Mouse (Mus musculus): ENCODE data around the gene Zcchc13.

GRCm38 (mm10) chrX:103624426-103625168, 5.8 kb upstream of the Zcchc13 start:
- TF ChIP-seq CHD2 (IDR thresholded peaks at IDR 0.05; ENCODE audit: low read depth, low read length), result no peak
- no peak for TF ChIP-seq ZC3H11A (IDR thresholded peaks at IDR 0.05; ENCODE audit: borderline replicate concordance, low read depth, low read length)
- no peak for TF ChIP-seq ZNF384 (IDR thresholded peaks at IDR 0.05; ENCODE audit: low read depth, low read length)

All from ES-E14 (cell line).